Mouse (Mus musculus) lung, embryonic 15.5 days (tissue): ENCODE results near the gene 1300017J02Rik. TPM values are rescaled to one million over a fixed set of nuclear protein-coding genes. Genes with fewer than 3 reads are reported as not detected.

Source experiments
- ATAC-seq: fragments of 200-750 bp; cut with Nextera tagmentation; 2 replicates; pipeline ENCODE4 v1.8.0; 2017; ENCODE audit warnings: moderate number of reproducible peaks, borderline replicate concordance; ENCODE audit not compliant: low FRiP score, low TSS enrichment; ENCODE audit errors: extremely low read depth
- H3K27ac ChIP-seq: fragments of 300-500 bp; sonication (generic); 2 replicates; pipeline ENCODE4 v1.5.1; 2015; ENCODE audit warnings: moderate library complexity, mild to moderate bottlenecking, inconsistent platforms
- H3K27me3 ChIP-seq: fragments of 300-500 bp; sonication (generic); 2 replicates; pipeline ENCODE4 v1.6.1; 2015; ENCODE audit warnings: inconsistent platforms
- H3K36me3 ChIP-seq: fragments of 300-500 bp; sonication (generic); 2 replicates; pipeline ENCODE4 v1.6.1; 2015; ENCODE audit warnings: inconsistent platforms
- H3K4me1 ChIP-seq: fragments of 300-500 bp; sonication (generic); 2 replicates; pipeline ENCODE4 v1.6.1; 2015; ENCODE audit warnings: inconsistent platforms
- H3K4me2 ChIP-seq: fragments of 300-500 bp; sonication (generic); 2 replicates; pipeline ENCODE4 v1.6.1; 2015; ENCODE audit warnings: inconsistent platforms, mild to moderate bottlenecking, moderate library complexity
- H3K4me3 ChIP-seq: fragments of 300-500 bp; sonication (generic); 2 replicates; pipeline ENCODE4 v1.5.1; 2015; ENCODE audit warnings: mild to moderate bottlenecking, inconsistent platforms
- H3K9ac ChIP-seq: fragments of 300-500 bp; sonication (generic); 2 replicates; pipeline ENCODE4 v1.6.1; 2015; ENCODE audit warnings: inconsistent platforms
- H3K9me3 ChIP-seq: fragments of 300-500 bp; sonication (generic); 2 replicates; pipeline ENCODE4 v1.6.1; 2016; ENCODE audit warnings: inconsistent platforms
- WGBS: fragments of 180-500 bp; shearing (Covaris S2); methylation state at CpG from one replicate; pipeline ENCODE4 v1.1.7; 2015; 5-methylcytosine and 5-hydroxymethylcytosine counted together
- polyA plus RNA-seq: library from polyadenylated mRNA; unstranded; fragments of >200 nt; fragmentation: Nextera tagmentation; extraction: Ambion mirVana; gene quantifications from 2 replicates; pipeline ENCODE4 v1.2.1, GENCODE M21; 2015

1300017J02Rik gene
- polyA plus RNA-seq, 1 experiment from 2014 or later, result 2.9 TPM

DNA sequence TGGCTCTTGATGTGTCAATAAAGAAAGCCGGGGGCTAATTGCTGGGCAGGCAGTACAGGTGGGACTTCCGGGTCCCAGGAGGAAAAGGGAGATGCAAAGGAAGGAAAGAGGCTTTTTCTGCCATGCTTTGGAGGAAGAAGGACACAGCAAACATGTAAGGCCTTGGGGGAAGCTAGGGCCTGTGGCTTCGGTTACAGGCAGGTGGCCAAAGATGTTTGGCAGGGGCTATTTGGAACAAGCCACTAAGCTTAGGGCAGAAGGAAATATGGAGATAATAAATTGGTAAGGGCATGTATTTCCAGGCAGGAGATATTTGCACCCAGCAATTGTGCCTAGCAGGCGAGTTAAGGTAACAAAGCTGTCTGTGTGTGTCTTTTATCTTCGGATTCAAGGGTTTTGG, 52.0 kb downstream of the 1300017J02Rik start:
- Histone ChIP-seq H3K27ac (no peak overlapping the region), H3K9ac (no peak overlapping the region), H3K9me3 (no peaks in the 10 kb centered on the region), H3K27me3 (no peaks in the 10 kb centered on the region), H3K4me1 (no peaks in the 10 kb centered on the region), H3K4me2 (no peak overlapping the region), H3K36me3 (no peaks in the 10 kb centered on the region), H3K4me3 (no peak overlapping the region)
- ATAC-seq, result no peak
- 64% methylated on average over 5 of the region's 5 CpGs for WGBS

DNA sequence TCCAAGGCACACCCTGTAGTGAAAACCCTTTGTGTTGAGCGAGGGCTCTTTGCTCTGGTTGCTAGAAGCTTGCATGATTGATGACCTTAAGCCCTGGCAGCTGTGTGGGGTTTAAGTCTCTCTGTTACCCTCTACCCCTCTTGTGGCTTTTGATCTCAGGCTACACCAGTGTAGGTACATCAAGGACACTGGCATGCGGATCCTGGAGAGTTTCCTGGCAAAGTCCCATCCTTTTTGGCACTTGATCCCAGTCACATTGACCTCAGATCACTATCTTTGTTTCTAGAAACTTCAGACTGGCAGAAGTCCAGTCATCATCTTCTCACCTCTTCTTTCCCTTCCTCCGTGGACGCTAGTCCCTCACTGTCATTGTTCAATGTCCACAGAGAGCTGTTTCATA, 56.3 kb downstream of the 1300017J02Rik start:
- no peak for ATAC-seq
- no peak overlapping the region for H3K27ac ChIP-seq
- WGBS, result 17% methylated on average over 4 of the region's 4 CpGs
- no peak overlapping the region for H3K4me2 ChIP-seq
- no peaks in the 10 kb centered on the region for H3K9me3 ChIP-seq
- H3K4me3 ChIP-seq, result no peak overlapping the region
- no peak overlapping the region for H3K9ac ChIP-seq
- no peaks in the 10 kb centered on the region for H3K27me3 ChIP-seq
- no peaks in the 10 kb centered on the region for H3K4me1 ChIP-seq
- H3K36me3 ChIP-seq, result no peaks in the 10 kb centered on the region

- no peak for ATAC-seq
- no peak overlapping the region for H3K4me3 ChIP-seq
- no peaks in the 10 kb centered on the region for H3K36me3 ChIP-seq
- H3K4me2 ChIP-seq, result no peak overlapping the region
- no peak overlapping the region for H3K27ac ChIP-seq
- no peaks in the 10 kb centered on the region for H3K4me1 ChIP-seq
- H3K9ac ChIP-seq, result no peak overlapping the region
- H3K27me3 ChIP-seq, result no peaks in the 10 kb centered on the region
- no peaks in the 10 kb centered on the region for H3K9me3 ChIP-seq
- WGBS, result 76% methylated on average over 8 of the region's 8 CpGs
Measured at GRCm38 (mm10) chr9:103246526-103247168, 58.2 kb downstream of the 1300017J02Rik start.

GRCm38 (mm10) chr9:103243640-103244039, 61.2 kb downstream of the 1300017J02Rik start:
- H3K9me3 ChIP-seq, result no peaks in the 10 kb centered on the region
- no peaks in the 10 kb centered on the region for H3K36me3 ChIP-seq
- no peak overlapping the region for H3K4me2 ChIP-seq
- no peaks in the 10 kb centered on the region for H3K27me3 ChIP-seq
- H3K4me3 ChIP-seq, result no peak overlapping the region
- H3K27ac ChIP-seq, result no peak overlapping the region
- no peaks in the 10 kb centered on the region for H3K4me1 ChIP-seq
- 92% methylated on average over 4 of the region's 4 CpGs for WGBS
- H3K9ac ChIP-seq, result no peak overlapping the region
- no peak for ATAC-seq

DNA sequence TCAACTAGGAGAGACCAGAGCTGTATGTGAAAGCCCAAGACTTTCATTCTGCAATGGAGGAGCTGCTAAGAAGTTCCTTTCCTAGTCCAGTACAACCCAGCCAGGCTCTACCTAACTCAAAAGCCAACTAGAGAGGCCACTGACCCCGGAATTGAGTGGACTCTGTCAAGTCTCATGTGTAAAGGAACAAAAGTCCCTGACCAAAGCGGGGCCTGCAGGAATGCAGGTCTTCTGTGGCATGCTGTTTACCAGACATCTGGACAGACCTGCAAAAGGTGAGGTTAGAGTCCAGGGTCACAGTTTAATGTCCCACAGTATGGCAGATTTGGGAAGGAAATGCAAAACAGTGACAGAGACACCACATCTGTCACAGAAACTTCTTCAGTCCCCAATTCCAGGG, 63.7 kb downstream of the 1300017J02Rik start:
- Histone ChIP-seq H3K9ac (no peak overlapping the region), H3K4me2 (no peak overlapping the region), H3K36me3 (no peaks in the 10 kb centered on the region), H3K4me3 (no peak overlapping the region), H3K4me1 (no peaks in the 10 kb centered on the region), H3K27ac (no peak overlapping the region), H3K9me3 (no peaks in the 10 kb centered on the region), H3K27me3 (no peaks in the 10 kb centered on the region)
- ATAC-seq, result no peak
- 53% methylated on average over 2 of the region's 2 CpGs for WGBS

DNA sequence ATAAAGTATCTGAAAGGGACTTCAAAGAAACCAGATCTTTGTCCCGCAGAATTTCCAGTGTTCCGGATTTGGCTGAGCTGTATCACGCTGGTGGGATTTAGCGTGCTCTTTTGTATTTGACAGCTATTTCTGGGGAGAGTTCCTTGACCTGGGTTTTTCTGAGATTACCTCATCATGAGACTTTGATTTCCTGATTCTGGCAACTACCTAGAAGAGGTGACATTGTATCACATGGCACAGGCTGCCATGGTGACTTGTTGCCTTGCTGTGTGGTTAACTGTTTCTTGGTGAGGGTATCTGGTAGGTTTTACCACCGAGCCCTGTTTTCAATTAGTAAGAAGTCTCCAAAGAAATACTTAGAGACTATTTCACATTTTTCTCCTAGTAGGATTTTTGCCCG, 65.4 kb downstream of the 1300017J02Rik start:
- WGBS, result 84% methylated on average over 6 of the region's 6 CpGs
- no peak overlapping the region for H3K4me2 ChIP-seq

DNA sequence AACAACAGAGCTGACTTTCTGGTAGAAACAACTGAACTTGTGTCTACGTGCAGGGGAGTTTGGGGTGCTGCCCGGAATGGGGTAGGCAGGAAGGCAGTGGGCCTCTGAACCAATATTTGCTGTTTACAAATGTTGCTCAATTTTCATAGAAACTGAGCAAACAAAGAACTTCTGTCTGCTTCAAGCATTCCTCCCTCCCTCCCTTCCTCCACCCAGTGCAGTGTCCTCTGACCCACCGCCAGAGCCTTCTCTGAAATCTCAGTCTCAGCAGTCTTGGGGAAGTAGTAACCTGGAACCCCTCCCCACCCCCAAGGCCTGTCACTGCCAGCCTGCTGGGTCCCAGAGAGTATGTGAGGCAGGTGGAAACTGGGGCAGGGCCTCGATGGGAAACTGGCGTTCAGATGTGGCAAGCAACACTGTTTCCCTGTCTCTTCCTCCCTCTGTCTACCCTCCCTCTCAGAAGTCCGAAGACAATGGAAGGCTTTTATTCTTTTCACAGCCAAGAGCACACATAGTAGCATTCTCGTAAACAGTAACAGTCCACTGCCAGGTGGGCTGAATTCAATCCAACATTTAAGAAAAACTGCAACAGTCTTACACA, 70.2 kb downstream of the 1300017J02Rik start:
- H3K4me3 ChIP-seq, result no peak overlapping the region
- no peaks in the 10 kb centered on the region for H3K36me3 ChIP-seq
- WGBS, result 47% methylated on average over 7 of the region's 7 CpGs
- H3K4me1 ChIP-seq, result peaks cover 10% of the 10 kb centered on the region
- H3K9ac ChIP-seq, result no peak overlapping the region
- H3K27ac ChIP-seq, result peak overlapping the region; percentile 45
- H3K27me3 ChIP-seq, result no peaks in the 10 kb centered on the region
- H3K4me2 ChIP-seq, result no peak overlapping the region
- no peak for ATAC-seq
- H3K9me3 ChIP-seq, result no peaks in the 10 kb centered on the region

More for the DNA sequence above, 65.4 kb downstream of the 1300017J02Rik start:
- Histone ChIP-seq H3K4me1 (no peaks in the 10 kb centered on the region), H3K36me3 (no peaks in the 10 kb centered on the region), H3K27ac (no peak overlapping the region), H3K4me3 (no peak overlapping the region), H3K27me3 (no peaks in the 10 kb centered on the region), H3K9me3 (no peaks in the 10 kb centered on the region), H3K9ac (no peak overlapping the region)
- no peak for ATAC-seq

DNA sequence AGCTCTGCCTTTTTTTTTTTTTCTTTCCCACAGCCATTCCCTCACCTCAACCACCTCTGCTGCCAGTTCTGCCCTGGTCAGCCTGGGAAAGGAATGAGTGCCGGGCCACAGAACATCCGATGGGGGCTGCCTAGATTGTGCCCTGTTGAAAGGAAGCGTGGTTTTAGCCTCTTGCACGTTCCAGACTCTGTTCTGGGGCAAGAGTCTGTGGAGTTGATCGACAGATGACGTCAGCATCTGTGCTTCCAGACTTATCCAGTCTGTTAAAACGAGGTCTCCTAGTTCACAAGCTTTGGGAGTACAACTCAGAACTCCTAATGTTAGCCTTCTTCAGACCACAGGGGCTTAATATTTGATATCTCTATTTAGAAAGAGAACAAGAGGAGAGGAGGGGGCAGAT, 70.8 kb downstream of the 1300017J02Rik start:
- H3K9ac ChIP-seq, result no peak overlapping the region
- H3K4me3 ChIP-seq, result no peak overlapping the region
- WGBS, result 59% methylated on average over 7 of the region's 7 CpGs
- peak overlapping the region; percentile 45 for H3K27ac ChIP-seq
- no peak overlapping the region for H3K4me2 ChIP-seq
- H3K36me3 ChIP-seq, result no peaks in the 10 kb centered on the region
- ATAC-seq, result no peak
- H3K27me3 ChIP-seq, result no peaks in the 10 kb centered on the region
- peaks cover 10% of the 10 kb centered on the region for H3K4me1 ChIP-seq
- H3K9me3 ChIP-seq, result no peaks in the 10 kb centered on the region

DNA sequence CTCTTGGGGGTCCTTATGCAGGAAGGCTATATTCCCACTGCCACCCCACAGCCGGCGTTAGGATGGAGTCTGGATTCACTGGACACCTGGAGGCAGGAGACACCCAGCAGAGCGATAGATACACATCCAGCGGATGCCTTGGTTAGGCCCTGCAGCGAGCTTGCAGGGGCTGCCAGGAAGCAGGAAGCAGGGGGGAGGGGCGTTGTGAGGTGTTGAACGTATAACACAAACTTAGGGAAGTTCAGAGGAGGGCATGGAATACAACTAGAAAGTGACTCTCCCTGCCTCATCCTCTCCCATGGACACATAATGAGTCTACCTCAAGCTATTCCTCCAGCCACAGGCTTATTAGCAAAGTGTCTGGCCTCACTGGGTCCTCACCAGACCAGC, 71.9 kb downstream of the 1300017J02Rik start:
- H3K4me2 ChIP-seq, result no peak overlapping the region
- 30% methylated on average over 7 of the region's 7 CpGs for WGBS
- no peaks in the 10 kb centered on the region for H3K36me3 ChIP-seq
- ATAC-seq, result no peak
- no peaks in the 10 kb centered on the region for H3K9me3 ChIP-seq
- no peak overlapping the region for H3K27ac ChIP-seq
- no peak overlapping the region for H3K9ac ChIP-seq
- peaks cover 10% of the 10 kb centered on the region for H3K4me1 ChIP-seq
- no peaks in the 10 kb centered on the region for H3K27me3 ChIP-seq
- H3K4me3 ChIP-seq, result no peak overlapping the region

GRCm38 (mm10) chr9:103232232-103233005, 72.5 kb downstream of the 1300017J02Rik start:
- H3K4me3 ChIP-seq, result no peak overlapping the region
- WGBS, result 89% methylated on average over 7 of the region's 7 CpGs
- H3K4me1 ChIP-seq, result peaks cover 10% of the 10 kb centered on the region

GRCm38 (mm10) chr9:103230151-103230951, 74.5 kb downstream of the 1300017J02Rik start, which contains the start of the genes Gm20425 and Trf:
Gene Gm20425 (minus strand): TSS chr9:103230307.
Gene Trf (minus strand): TSS chr9:103230444.
- peak within 1 kb of the TSS; percentile 46 for H3K4me2 ChIP-seq
- 27% methylated on average over 29 of the region's 29 CpGs for WGBS
- no peaks in the 10 kb centered on the region for H3K36me3 ChIP-seq
- H3K4me1 ChIP-seq, result peaks cover 10% of the 10 kb centered on the region
- peak within 1 kb of the TSS; percentile 36; the same call in 1 of the 2 replicates for H3K9ac ChIP-seq
- H3K27ac ChIP-seq, result peak within 1 kb of the TSS; percentile 81
- H3K27me3 ChIP-seq, result no peaks in the 10 kb centered on the region
- H3K9me3 ChIP-seq, result no peaks in the 10 kb centered on the region
- ATAC-seq, result peak; percentile 51
- peak within 1 kb of the TSS; percentile 19 for H3K4me3 ChIP-seq

More at GRCm38 (mm10) chr9:103232232-103233005, 72.5 kb downstream of the 1300017J02Rik start:
- Histone ChIP-seq H3K9ac (no peak overlapping the region), H3K9me3 (no peaks in the 10 kb centered on the region), H3K4me2 (no peak overlapping the region), H3K27me3 (no peaks in the 10 kb centered on the region), H3K27ac (no peak overlapping the region), H3K36me3 (no peaks in the 10 kb centered on the region)
- ATAC-seq, result no peak
